Mouse (Mus musculus): ENCODE data around the gene Pcare.

GRCm38 (mm10) chr17:71717881-71718625 lies 34.6 kb downstream of the Pcare start:
- TF ChIP-seq CTCF (IDR thresholded peaks at IDR 0.05; ENCODE audit: extremely low read depth, insufficient read depth, insufficient read length, insufficient replicate concordance) (no peak), POLR2A (IDR thresholded peaks at IDR 0.05; ENCODE audit: low read depth, low read length) (no peak)

Data from spleen, adult 2 months (tissue).